Mouse (Mus musculus) E14TG2a.4 (cell line): Measurements from ENCODE around the gene Rgmb.

ENCODE experiments used
- CTCF ChIP-seq: conservative IDR thresholded peaks from 2 replicates; pipeline ENCODE4 v1.5.1; 2014; ENCODE audit warnings: low read length
- NANOG ChIP-seq: IDR thresholded peaks from 2 replicates; pipeline ENCODE4 v1.6.1; 2014; ENCODE audit warnings: borderline replicate concordance, low read length, mixed read lengths
- POU5F1 ChIP-seq: IDR thresholded peaks from 2 replicates; pipeline ENCODE4 v1.6.1; 2014; ENCODE audit warnings: low read length, borderline replicate concordance

- TF ChIP-seq CTCF (no peak), POU5F1 (no peak), NANOG (no peak)
Observed at GRCm38 (mm10) chr17:15777979-15778378, 52.9 kb downstream of the Rgmb start.
